Mouse (Mus musculus): Measurements from ENCODE around the gene Map4k1.

DNA sequence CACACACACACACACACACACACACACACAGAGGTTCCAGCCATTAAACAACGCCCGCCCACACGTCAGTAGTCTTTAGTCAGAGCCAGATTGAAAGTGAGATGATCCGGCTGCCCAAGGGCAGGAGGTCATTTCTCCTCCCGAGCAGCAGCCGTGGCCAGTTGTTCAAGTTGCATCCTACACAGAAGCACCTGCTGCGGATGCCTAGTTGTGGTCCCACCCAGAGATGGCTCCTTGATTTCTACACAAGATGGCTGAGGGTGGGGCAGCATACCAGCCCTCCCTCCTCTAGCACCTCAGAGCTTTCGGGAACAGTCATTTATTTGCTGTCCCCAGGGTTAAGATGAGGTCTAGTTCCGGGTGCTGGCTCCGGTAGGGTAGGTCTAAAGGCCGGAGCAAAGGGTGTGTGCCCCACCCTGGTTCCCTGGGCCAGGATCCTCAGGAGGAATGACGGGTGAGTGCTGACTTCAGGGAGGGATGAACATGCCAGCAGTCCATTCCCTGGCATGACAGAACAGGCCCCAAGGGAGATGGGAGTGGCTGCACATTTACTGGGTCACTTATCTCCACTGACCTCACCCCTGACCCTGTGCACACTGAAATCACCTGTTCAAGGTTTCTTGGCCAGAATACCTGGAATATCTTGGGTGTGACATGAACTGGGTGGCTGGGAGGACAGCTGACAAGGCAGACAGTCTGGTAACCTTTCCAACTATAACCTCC lies 12.0 kb upstream of the Map4k1 start:
- TF ChIP-seq CTCF (IDR thresholded peaks at IDR 0.05; ENCODE audit: control insufficient read depth, insufficient read depth, low read length) (no peak), POLR2A (IDR thresholded peaks at IDR 0.05; ENCODE audit: borderline replicate concordance, control insufficient read depth, low read depth, low read length) (no peak)
